ENCODE assay signal across 16 mouse cellular contexts in genomic region chr2:160476181-160476580, GRCm38 (mm10).
"Had no signal": no experiment of that assay in that cellular context is flagged by ENCODE, and none has a peak within 500 bp of the region (broad histone marks: within the 10 kb centered on the region; RNA-seq: fewer than 3 reads in every experiment).

No protein-coding gene starts in this region.

- H3K4me2 ChIP-seq: neural tube, embryonic 12.5 days; neural tube, embryonic 13.5 days; neural tube, embryonic 15.5 days; stomach, embryonic 15.5 days had no signal

- H3K9ac ChIP-seq: neural tube, embryonic 12.5 days; neural tube, embryonic 13.5 days; neural tube, embryonic 15.5 days; stomach, embryonic 15.5 days had no signal

- H3K36me3 ChIP-seq: neural tube, embryonic 12.5 days; neural tube, embryonic 13.5 days; neural tube, embryonic 15.5 days; stomach, embryonic 15.5 days had no signal

- H3K4me3 ChIP-seq: neural tube, embryonic 12.5 days; neural tube, embryonic 13.5 days; neural tube, embryonic 15.5 days; stomach, embryonic 15.5 days had no signal

- H3K4me1 ChIP-seq: stomach, embryonic 15.5 days had no signal

- H3K27ac ChIP-seq: neural tube, embryonic 12.5 days; neural tube, embryonic 13.5 days; neural tube, embryonic 15.5 days; stomach, embryonic 15.5 days; stomach, postnatal 0 days had no signal

- H3K9me3 ChIP-seq: neural tube, embryonic 12.5 days; neural tube, embryonic 13.5 days; neural tube, embryonic 15.5 days; stomach, embryonic 15.5 days had no signal

- H3K27me3 ChIP-seq: stomach, embryonic 15.5 days had no signal

- DNase-seq: retina, postnatal 1 day; right cerebral cortex, adult 18-20 months; right cerebral cortex, postnatal 14 days; right cerebral cortex, postnatal 25 days; right cerebral cortex, postnatal 4 days; spleen, adult 18-20 months; thymus, adult 2 months; thymus, postnatal 14 days; thymus, postnatal 25 days; thymus, postnatal 36 days; thymus, postnatal 4 days had no signal
